Mouse (Mus musculus): ENCODE data around the gene Gm10073.

The Gm10073 gene

GRCm38 (mm10) chr8:106548366-106548936 lies 24.8 kb downstream of the Gm10073 start:
- no peak for DNase-seq

GRCm38 (mm10) chr8:106546746-106547145 lies 26.5 kb downstream of the Gm10073 start:
- DNase-seq, result no peak

GRCm38 (mm10) chr8:106545149-106545548 lies 28.1 kb downstream of the Gm10073 start:
- DNase-seq, result no peak

GRCm38 (mm10) chr8:106543043-106543442 lies 30.2 kb downstream of the Gm10073 start:
- no peak for DNase-seq

DNA sequence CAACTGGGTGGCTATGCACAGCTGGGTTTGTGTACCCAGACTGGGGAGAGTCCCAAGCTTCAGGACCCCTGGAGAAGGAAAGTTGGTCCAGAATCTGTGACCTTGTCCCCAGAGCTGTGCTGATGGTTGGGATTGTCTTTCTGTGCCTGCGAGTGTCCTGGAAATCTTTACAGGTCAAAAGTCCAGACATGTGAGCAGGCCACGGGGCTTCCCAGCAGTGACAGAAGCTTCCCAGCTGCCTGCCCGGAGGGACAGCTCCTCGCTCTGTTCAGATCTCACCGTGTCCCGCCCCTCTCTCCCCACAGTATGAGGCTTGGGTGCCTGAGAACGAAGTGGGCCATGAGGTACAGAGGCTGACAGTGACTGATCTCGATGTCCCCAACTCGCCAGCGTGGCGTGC lies 32.3 kb downstream of the Gm10073 start:
- DNase-seq, result no peak

DNA sequence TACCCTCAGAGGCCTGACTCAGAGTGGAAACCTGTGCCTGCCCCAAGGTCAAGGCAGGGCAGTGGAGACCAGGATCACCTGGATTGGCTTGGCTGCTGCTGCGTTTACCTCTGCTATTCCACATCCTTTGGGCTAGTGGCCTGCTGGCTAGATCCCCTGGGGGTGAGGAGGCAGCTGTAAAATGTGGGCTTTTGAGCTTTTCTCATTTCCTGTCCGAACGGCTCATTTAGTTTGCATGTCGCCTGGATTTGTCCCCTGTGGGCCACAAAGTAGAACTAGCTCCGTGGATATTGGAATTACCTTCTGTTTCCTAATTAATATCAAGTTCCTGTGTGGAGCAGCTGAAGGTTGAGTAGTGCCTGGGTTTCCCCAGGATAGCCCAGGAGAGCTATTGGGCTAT lies 34.1 kb downstream of the Gm10073 start:
- DNase-seq, result no peak

DNA sequence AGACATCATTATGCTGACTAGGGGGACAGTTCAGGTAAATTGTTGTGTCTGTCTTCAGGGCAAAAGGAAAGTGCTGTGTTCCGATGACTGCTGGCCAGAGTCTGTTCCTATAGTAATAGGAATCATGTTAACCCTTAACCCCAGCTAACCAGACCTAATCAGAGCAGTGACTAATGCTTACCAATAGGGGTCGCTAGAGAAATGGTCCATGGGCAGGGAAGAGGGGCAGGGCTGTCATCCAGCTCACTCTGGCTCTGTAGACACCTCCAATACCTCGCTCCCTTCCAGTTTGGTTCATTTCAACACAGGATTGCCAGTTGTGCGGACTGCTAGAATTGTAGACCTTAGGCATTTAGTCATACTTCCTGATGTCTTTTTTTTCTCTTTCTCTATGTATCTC lies 37.8 kb downstream of the Gm10073 start:
- DNase-seq, result no peak

DNA sequence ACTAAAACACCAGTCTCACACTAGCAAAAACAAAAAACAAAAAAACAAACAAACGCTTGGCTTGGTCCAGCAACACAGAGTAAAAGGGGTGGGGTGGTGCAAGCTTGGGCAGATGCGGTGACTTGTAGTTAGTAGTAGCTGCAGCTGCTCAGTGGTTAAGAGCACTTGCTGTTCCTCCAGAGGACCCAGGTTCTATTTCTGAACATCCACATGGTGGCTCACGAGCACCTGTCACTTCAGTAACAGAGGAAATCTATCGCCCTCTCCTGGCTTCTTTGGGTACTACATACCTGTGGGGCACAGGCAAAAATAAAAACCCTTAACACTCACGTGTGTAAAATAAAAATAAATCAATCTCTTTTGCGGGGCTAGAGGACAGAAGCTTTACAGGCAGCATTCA lies 38.8 kb downstream of the Gm10073 start:
- DNase-seq, result peak; percentile 16

DNA sequence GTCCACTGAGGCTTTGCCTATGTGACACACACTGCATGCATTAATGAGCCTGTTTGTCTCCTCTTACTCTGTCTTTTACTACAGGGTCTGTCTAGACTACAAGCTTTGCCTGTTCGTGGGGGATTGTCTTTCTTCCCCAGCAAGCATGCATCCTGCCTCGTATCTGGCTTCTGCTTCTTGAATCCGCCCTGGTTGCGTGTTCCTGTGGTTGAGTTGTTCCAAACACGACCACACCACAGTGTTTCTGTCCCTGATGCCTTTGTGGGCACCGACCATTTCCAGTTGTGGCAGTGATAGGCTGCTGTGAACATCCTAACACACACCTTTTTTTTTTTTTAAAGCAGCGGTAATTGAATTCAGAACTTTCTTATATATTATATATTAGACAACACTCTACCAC lies 39.6 kb downstream of the Gm10073 start:
- DNase-seq, result no peak

GRCm38 (mm10) chr8:106530566-106530965 lies 42.7 kb downstream of the Gm10073 start:
- DNase-seq, result no peak

DNA sequence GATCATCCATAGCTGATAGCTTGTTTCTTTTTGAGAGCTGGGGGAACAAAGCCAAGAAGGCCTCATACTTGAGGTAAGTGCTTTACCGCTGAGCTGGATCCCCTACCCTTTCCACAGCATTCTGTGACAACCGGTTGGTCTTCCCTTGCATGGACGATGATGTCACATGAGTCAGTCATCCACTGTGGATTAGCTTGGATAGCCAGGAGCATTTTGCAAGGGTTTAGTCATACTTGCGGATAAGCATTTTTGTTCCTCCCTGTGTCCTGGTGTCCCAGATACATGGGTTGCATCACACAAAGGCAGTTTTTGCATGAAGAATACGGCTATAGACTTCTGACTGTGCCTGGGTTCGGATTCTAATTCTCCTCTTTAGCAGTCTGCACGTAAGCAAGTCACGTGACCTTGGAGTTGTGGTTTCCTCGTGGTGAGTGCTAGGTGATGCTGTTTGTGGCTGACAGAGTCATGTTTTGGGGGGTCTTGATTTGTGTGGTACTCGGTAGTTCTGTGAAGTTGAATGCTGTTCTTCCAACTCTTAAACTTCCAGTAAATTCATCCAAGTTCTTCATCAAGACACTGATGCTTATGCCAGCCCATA lies 43.3 kb downstream of the Gm10073 start:
- no peak for DNase-seq

- no peak for DNase-seq
These were observed 44.5 kb downstream of the Gm10073 start for GRCm38 (mm10) chr8:106528596-106529249.

GRCm38 (mm10) chr8:106527241-106528036 lies 45.8 kb downstream of the Gm10073 start:
- DNase-seq, result no peak

DNA sequence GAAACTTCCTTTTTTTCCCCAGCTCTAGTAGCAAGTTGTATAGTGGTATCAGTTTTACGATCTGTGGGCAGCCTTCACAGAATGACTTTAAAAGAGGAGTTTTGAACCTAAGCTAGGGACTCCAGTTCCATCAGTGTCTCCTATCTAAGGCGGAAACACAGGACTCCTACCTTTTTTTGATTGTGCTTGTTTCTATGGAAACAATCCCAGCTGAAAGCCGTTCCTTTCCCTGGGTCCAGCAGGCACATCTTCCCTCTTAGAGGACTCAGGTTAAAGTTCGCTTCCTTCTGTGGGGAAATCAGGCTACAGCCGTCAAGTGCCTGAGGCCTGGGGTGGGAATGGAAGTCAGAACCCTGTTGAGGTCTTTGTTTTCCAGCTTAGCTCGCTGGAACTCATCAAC lies 46.5 kb downstream of the Gm10073 start:
- DNase-seq, result no peak

Measured in cerebellum, adult 11 months (tissue).